Mouse (Mus musculus) hindbrain, embryonic 15.5 days (tissue): Measurements from ENCODE around the gene Nabp2. TPM values are rescaled to one million over a fixed set of nuclear protein-coding genes. Genes with fewer than 3 reads are reported as not detected.

Experiments used
- ATAC-seq: fragments of 200-750 bp; cut with Nextera tagmentation; 2 replicates; pipeline ENCODE4 v1.8.0; 2017; ENCODE audit warnings: low read depth, moderate number of reproducible peaks, moderate TSS enrichment; ENCODE audit not compliant: low FRiP score
- H3K27ac ChIP-seq: fragments of 300-500 bp; sonication (generic); replicated peaks from 2 replicates; pipeline ENCODE4 v1.5.1; 2015; ENCODE audit warnings: mild to moderate bottlenecking, inconsistent platforms
- H3K27me3 ChIP-seq: fragments of 300-500 bp; sonication (generic); 2 replicates; pipeline ENCODE4 v1.6.1; 2015; ENCODE audit warnings: control low read depth, inconsistent platforms
- H3K36me3 ChIP-seq: fragments of 300-500 bp; sonication (generic); 2 replicates; pipeline ENCODE4 v1.6.1; 2015; ENCODE audit warnings: control low read depth, inconsistent platforms
- H3K4me1 ChIP-seq: fragments of 300-500 bp; sonication (generic); replicated peaks from 2 replicates; pipeline ENCODE4 v1.6.1; 2015; ENCODE audit warnings: control low read depth, inconsistent platforms
- H3K4me2 ChIP-seq: fragments of 300-500 bp; sonication (generic); 2 replicates; pipeline ENCODE4 v1.6.1; 2015; ENCODE audit warnings: moderate library complexity, mild to moderate bottlenecking, inconsistent platforms
- H3K4me3 ChIP-seq: fragments of 300-500 bp; sonication (generic); 2 replicates; pipeline ENCODE4 v1.5.1; 2015; ENCODE audit warnings: mild to moderate bottlenecking, inconsistent platforms
- H3K9ac ChIP-seq: fragments of 300-500 bp; sonication (generic); 2 replicates; pipeline ENCODE4 v1.6.1; 2015; ENCODE audit warnings: inconsistent platforms
- H3K9me3 ChIP-seq: fragments of 300-500 bp; sonication (generic); 2 replicates; pipeline ENCODE4 v1.6.1; 2016; ENCODE audit warnings: control low read depth, inconsistent platforms
- WGBS: fragments of 180-500 bp; shearing (Covaris S2); methylation state at CpG from one replicate; pipeline ENCODE4 v1.1.7; 2015; 5-methylcytosine and 5-hydroxymethylcytosine counted together
- polyA plus RNA-seq: library from polyadenylated mRNA; unstranded; fragments of >200 nt; fragmentation: Nextera tagmentation; extraction: Ambion mirVana; gene quantifications from 2 replicates; pipeline ENCODE4 v1.2.1, GENCODE M21; 2015

Nabp2 gene
- polyA plus RNA-seq, 1 experiment from 2014 or later: 141 TPM

- Histone ChIP-seq H3K36me3 (peaks cover 30% of the 10 kb centered on the region), H3K27ac (no peak overlapping the region), H3K4me3 (no peak overlapping the region), H3K9ac (no peak overlapping the region), H3K4me2 (no peak overlapping the region), H3K4me1 (no peaks in the 10 kb centered on the region), H3K27me3 (no peaks in the 10 kb centered on the region), H3K9me3 (no peaks in the 10 kb centered on the region)
- WGBS: 93% methylated on average over 1 of the region's 1 CpGs
- ATAC-seq: no peak
Measured at GRCm38 (mm10) chr10:128442718-128443117, 31.4 kb upstream of the Nabp2 start.

GRCm38 (mm10) chr10:128441324-128442119, 30.2 kb upstream of the Nabp2 start:
- ATAC-seq: no peak
- Histone ChIP-seq H3K4me2 (no peak overlapping the region), H3K27ac (no peak overlapping the region), H3K4me3 (no peak overlapping the region), H3K27me3 (no peaks in the 10 kb centered on the region), H3K4me1 (no peaks in the 10 kb centered on the region), H3K36me3 (peaks cover 41% of the 10 kb centered on the region), H3K9me3 (no peaks in the 10 kb centered on the region), H3K9ac (no peak overlapping the region)
- WGBS: 73% methylated on average over 10 of the region's 10 CpGs

GRCm38 (mm10) chr10:128440407-128440806, 29.1 kb upstream of the Nabp2 start:
- 65% methylated on average over 10 of the region's 10 CpGs for WGBS
- Histone ChIP-seq H3K36me3 (peaks cover 51% of the 10 kb centered on the region), H3K9me3 (no peaks in the 10 kb centered on the region), H3K4me2 (no peak overlapping the region), H3K4me3 (no peak overlapping the region), H3K4me1 (no peaks in the 10 kb centered on the region), H3K27ac (no peak overlapping the region), H3K27me3 (no peaks in the 10 kb centered on the region), H3K9ac (no peak overlapping the region)
- ATAC-seq: no peak

- no peak for ATAC-seq
- H3K9me3 ChIP-seq: no peaks in the 10 kb centered on the region
- no peaks in the 10 kb centered on the region for H3K4me1 ChIP-seq
- WGBS: 85% methylated on average over 10 of the region's 10 CpGs
- H3K9ac ChIP-seq: no peak overlapping the region
- H3K4me2 ChIP-seq: no peak overlapping the region
- peaks cover 51% of the 10 kb centered on the region for H3K36me3 ChIP-seq
- H3K27ac ChIP-seq: no peak overlapping the region
- H3K27me3 ChIP-seq: no peaks in the 10 kb centered on the region
- no peak overlapping the region for H3K4me3 ChIP-seq
Measured at GRCm38 (mm10) chr10:128438675-128439279, 27.5 kb upstream of the Nabp2 start.

- 74% methylated on average over 8 of the region's 8 CpGs for WGBS
- H3K9me3 ChIP-seq: no peaks in the 10 kb centered on the region
- H3K4me1 ChIP-seq: no peaks in the 10 kb centered on the region
- H3K9ac ChIP-seq: no peak overlapping the region
- H3K27ac ChIP-seq: no peak overlapping the region; the same call in 1 of the 2 replicates
- no peak for ATAC-seq
- peaks cover 60% of the 10 kb centered on the region for H3K36me3 ChIP-seq
- H3K4me2 ChIP-seq: no peak overlapping the region
- H3K4me3 ChIP-seq: no peak overlapping the region
- H3K27me3 ChIP-seq: no peaks in the 10 kb centered on the region
Measured at GRCm38 (mm10) chr10:128436376-128436775, 25.1 kb upstream of the Nabp2 start.

- Histone ChIP-seq H3K9ac (no peak overlapping the region), H3K4me1 (no peaks in the 10 kb centered on the region), H3K4me2 (no peak overlapping the region), H3K27me3 (no peaks in the 10 kb centered on the region), H3K9me3 (no peaks in the 10 kb centered on the region), H3K4me3 (no peak overlapping the region), H3K27ac (no peak overlapping the region; the same call in 1 of the 2 replicates), H3K36me3 (peaks cover 62% of the 10 kb centered on the region)
- no peak for ATAC-seq
- WGBS: 82% methylated on average over 5 of the region's 5 CpGs
Measured at GRCm38 (mm10) chr10:128435873-128436272, 24.6 kb upstream of the Nabp2 start.

GRCm38 (mm10) chr10:128435186-128435823, 24.0 kb upstream of the Nabp2 start:
- no peak overlapping the region for H3K4me2 ChIP-seq
- peaks cover 58% of the 10 kb centered on the region for H3K36me3 ChIP-seq
- H3K9ac ChIP-seq: no peak overlapping the region
- no peaks in the 10 kb centered on the region for H3K9me3 ChIP-seq
- H3K4me1 ChIP-seq: no peaks in the 10 kb centered on the region
- no peak overlapping the region for H3K27ac ChIP-seq
- no peak for ATAC-seq
- no peaks in the 10 kb centered on the region for H3K27me3 ChIP-seq
- no peak overlapping the region for H3K4me3 ChIP-seq
- WGBS: 73% methylated on average over 17 of the region's 17 CpGs

- H3K9me3 ChIP-seq: no peaks in the 10 kb centered on the region
- no peaks in the 10 kb centered on the region for H3K27me3 ChIP-seq
- H3K4me2 ChIP-seq: no peak overlapping the region
- H3K4me3 ChIP-seq: no peak overlapping the region
- WGBS: 85% methylated on average over 10 of the region's 10 CpGs
- H3K9ac ChIP-seq: no peak overlapping the region
- H3K36me3 ChIP-seq: peaks cover 55% of the 10 kb centered on the region
- ATAC-seq: no peak
- H3K4me1 ChIP-seq: no peaks in the 10 kb centered on the region
- no peak overlapping the region for H3K27ac ChIP-seq
Measured at GRCm38 (mm10) chr10:128434681-128435080, 23.4 kb upstream of the Nabp2 start.

- Histone ChIP-seq H3K4me1 (no peaks in the 10 kb centered on the region), H3K9ac (no peak overlapping the region), H3K9me3 (no peaks in the 10 kb centered on the region), H3K36me3 (peaks cover 55% of the 10 kb centered on the region), H3K4me3 (no peak overlapping the region), H3K27ac (no peak overlapping the region), H3K4me2 (no peak overlapping the region), H3K27me3 (no peaks in the 10 kb centered on the region)
- WGBS: 94% methylated on average over 2 of the region's 2 CpGs
- ATAC-seq: no peak
Measured at GRCm38 (mm10) chr10:128433417-128433816, 22.1 kb upstream of the Nabp2 start.

- ATAC-seq: no peak
- Histone ChIP-seq H3K9me3 (no peaks in the 10 kb centered on the region), H3K9ac (no peak overlapping the region), H3K27ac (no peak overlapping the region), H3K27me3 (no peaks in the 10 kb centered on the region), H3K4me1 (no peaks in the 10 kb centered on the region), H3K4me3 (no peak overlapping the region), H3K36me3 (peaks cover 39% of the 10 kb centered on the region), H3K4me2 (no peak overlapping the region)
- 83% methylated on average over 4 of the region's 4 CpGs for WGBS
Measured at GRCm38 (mm10) chr10:128429454-128429853, 18.2 kb upstream of the Nabp2 start.

GRCm38 (mm10) chr10:128429052-128429451, 17.8 kb upstream of the Nabp2 start:
- WGBS: 90% methylated on average over 5 of the region's 5 CpGs
- no peak overlapping the region for H3K4me3 ChIP-seq
- no peak for ATAC-seq
- H3K36me3 ChIP-seq: peaks cover 39% of the 10 kb centered on the region
- H3K27ac ChIP-seq: no peak overlapping the region
- H3K4me2 ChIP-seq: no peak overlapping the region
- no peaks in the 10 kb centered on the region for H3K27me3 ChIP-seq
- no peaks in the 10 kb centered on the region for H3K4me1 ChIP-seq
- H3K9ac ChIP-seq: no peak overlapping the region
- no peaks in the 10 kb centered on the region for H3K9me3 ChIP-seq

GRCm38 (mm10) chr10:128425260-128425659, 14.0 kb upstream of the Nabp2 start:
- Histone ChIP-seq H3K4me2 (no peak overlapping the region), H3K9me3 (no peaks in the 10 kb centered on the region), H3K9ac (no peak overlapping the region), H3K27me3 (no peaks in the 10 kb centered on the region), H3K27ac (no peak overlapping the region), H3K4me3 (no peak overlapping the region), H3K4me1 (no peaks in the 10 kb centered on the region), H3K36me3 (peaks cover 54% of the 10 kb centered on the region)
- 95% methylated on average over 3 of the region's 3 CpGs for WGBS
- no peak for ATAC-seq
